Mouse (Mus musculus) embryo, embryonic 10.5 days (tissue): ENCODE measurements around the gene Fbxl8.
"Not testable (repeated sequence)": the region's sequence is repeated elsewhere in the genome, so short reads cannot be mapped to it uniquely, and the experiment has no call there.

Experiments
- DNase-seq: peaks from one replicate; pipeline ENCODE4 v3.0.0-alpha.2; 2015; ENCODE audit warnings: low spot score

The Fbxl8 gene

GRCm38 (mm10) chr8:105264024-105264982 is at the start of gene Fbxl8, which contains the start of gene Tradd:
Fbxl8 (plus strand) TSS chr8:105264648.
Tradd (minus strand) TSS chr8:105264609.
- DNase-seq, result peak; percentile 78

DNA sequence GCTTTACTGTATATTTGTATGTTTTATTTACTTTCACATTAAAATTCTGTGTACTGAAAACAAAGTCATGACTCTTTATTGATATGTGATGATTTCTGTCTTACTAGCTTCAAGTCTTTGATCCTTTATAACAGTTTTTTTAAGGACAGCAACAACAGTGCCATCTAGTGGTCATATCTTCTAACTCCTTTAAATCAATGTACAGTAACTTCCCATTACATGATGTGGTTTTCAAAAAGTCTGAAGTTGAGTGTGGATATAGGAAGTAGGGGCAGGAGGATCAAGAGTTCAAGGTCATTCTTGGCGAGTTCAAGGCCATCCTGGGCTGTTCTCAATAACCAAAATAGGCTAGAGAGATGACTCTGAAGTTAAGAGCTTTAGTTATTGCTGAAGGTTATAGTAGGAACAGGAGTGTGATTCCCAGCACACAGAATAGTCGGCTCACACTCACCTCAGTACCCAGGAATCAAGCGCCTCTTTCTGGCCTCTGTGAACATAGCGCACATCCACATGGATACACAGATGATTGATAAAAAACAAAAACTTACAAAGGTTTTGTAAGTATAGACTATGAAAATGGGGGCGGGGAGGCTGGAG is 46.4 kb upstream of the Fbxl8 start:
- peak; percentile 86 for DNase-seq

GRCm38 (mm10) chr8:105223850-105224249 is 40.6 kb upstream of the Fbxl8 start:
- DNase-seq, result no peak

DNA sequence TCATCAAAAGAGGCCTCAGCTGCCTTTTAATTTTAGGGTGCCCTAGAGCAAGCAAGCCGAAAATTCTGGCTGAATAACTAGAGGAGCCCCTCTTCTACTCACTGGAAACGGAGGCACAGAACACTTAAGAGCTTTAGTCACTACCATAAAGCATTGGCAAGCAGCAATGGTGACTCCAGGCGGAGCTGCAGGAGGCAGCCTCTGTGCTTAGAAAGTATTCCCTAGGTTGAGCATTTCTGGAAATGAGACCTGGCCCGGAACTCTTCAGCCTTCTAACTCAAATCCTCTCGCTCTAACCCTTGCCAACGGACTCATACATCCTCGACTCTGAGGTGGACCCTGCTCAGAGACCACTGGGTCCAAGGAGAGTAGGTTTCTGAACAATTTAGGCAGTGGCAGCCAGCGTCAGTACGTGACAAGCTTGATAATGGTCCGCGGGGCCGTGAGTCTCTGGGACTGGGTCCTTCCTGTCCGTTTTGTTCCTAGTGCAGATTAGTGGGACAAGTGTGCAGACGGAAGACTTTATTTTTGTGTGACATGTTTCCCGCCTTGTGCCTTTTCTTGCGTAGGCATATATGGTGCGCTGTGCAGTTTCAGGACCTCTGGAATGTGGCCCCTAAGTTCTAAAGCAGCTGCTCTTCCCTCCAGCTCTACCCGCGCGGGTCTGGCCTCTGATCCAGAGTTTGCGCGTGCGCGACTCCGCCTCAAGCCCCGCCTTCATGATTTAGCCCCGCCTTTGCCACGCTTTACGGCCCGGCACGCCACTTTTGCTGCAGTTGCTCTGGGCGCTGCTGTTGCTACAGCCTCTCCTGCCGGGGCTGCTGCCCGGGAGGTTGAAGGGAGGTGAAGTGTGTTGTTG is 39.8 kb upstream of the Fbxl8 start, which contains the start of gene D230025D16Rik:
Gene D230025D16Rik, plus strand, starts transcription at position 733 of the 859 bp plus-strand sequence.
- DNase-seq, result peak; percentile 97

DNA sequence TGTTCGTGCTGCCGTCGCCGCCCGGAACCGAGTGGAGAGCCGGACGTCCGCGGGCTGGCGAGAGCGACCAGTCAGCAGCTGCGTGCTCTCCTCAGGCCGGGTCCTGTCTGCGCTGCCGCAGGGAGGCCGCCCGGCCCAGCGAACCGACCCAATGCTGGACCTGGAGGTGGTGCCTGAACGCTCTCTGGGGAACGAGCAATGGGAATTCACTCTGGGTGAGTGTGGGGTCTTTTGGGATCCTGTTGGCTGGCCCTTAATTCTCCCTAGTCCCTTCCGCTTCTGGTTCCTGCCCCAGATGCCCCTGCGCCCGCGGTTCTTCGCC is 39.2 kb upstream of the Fbxl8 start:
- no peak for DNase-seq

GRCm38 (mm10) chr8:105225917-105226316 is 38.5 kb upstream of the Fbxl8 start:
- DNase-seq, result no peak

GRCm38 (mm10) chr8:105231503-105232320 is 32.7 kb upstream of the Fbxl8 start:
- no peak for DNase-seq

- DNase-seq, result not testable (repeated sequence)
These were observed 32.1 kb upstream of the Fbxl8 start for GRCm38 (mm10) chr8:105232321-105232693.

- no peak for DNase-seq
These were observed 31.1 kb upstream of the Fbxl8 start for GRCm38 (mm10) chr8:105233126-105233935.

DNA sequence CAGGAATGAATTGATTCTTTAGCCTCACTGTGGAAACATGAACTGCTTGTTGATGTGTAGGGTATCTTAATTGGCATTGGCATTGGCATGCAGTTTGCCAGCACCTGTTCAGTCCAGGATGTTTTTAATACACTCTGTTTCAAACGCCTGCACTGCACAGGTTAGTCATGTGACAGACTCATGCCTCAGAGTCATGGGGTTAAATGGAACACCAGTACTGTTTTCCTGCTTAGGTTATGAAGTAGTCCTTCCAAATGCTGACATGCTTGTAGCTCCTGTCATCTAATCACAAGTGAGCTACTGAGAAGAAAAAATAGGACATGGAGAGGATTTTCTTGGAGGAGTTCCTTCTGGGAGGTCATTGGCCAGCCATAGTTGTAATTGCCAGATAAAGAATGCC is 29.2 kb upstream of the Fbxl8 start:
- DNase-seq, result no peak

DNA sequence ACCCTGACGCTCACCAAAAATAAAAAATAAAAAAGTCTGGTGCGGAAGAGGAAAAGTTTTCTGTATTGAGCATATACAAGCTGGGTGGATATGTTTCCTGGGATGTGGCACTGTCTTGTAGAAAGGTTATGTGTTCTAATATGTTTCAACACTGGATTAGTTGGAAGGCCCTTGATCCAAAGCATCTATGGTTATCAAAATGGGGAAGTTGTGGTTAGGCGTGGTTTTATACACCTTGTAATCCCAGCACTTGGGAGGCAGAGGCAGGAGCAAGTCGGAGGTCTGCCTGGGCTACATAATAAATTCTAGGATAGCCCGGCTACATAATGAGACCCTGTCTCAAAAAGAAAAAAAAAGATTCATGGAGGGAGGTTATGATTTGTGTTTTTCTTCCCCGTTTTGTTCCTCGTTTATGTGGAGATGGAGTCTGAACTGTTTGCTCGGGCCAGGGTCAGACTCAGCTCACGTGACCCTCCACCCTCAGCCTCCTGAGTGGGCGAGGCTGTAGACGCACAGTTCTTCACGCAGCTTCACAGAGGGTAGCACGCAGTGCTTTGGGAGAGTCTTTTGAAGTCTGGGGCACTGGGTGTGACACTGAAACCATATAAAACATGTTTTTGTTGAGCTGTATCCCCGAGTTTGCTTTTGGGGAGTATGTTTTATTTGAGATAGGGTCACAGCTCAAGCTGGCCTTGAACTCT is 26.9 kb upstream of the Fbxl8 start:
- DNase-seq, result no peak

DNA sequence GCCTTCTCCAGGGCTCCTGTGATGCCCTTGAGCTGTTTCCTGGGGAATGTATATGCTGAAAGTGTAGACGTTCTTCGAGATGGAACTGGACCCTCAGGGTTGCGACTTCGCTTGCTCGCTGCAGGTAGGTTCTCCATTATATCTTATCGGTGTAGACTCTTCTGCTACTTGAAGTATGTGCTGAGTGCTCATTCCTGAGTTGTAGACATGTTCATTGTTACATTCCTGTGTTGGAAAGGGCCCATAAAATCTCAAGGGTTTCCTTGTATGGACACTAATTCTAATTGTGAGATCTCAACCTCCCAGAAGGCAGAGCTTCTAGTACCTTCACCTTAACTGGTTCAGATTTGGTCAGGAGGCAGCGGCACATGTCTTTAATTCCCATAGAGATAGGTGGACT is 23.4 kb upstream of the Fbxl8 start:
- no peak for DNase-seq

- DNase-seq, result no peak
These were observed 12.5 kb upstream of the Fbxl8 start for GRCm38 (mm10) chr8:105251954-105252353.

DNA sequence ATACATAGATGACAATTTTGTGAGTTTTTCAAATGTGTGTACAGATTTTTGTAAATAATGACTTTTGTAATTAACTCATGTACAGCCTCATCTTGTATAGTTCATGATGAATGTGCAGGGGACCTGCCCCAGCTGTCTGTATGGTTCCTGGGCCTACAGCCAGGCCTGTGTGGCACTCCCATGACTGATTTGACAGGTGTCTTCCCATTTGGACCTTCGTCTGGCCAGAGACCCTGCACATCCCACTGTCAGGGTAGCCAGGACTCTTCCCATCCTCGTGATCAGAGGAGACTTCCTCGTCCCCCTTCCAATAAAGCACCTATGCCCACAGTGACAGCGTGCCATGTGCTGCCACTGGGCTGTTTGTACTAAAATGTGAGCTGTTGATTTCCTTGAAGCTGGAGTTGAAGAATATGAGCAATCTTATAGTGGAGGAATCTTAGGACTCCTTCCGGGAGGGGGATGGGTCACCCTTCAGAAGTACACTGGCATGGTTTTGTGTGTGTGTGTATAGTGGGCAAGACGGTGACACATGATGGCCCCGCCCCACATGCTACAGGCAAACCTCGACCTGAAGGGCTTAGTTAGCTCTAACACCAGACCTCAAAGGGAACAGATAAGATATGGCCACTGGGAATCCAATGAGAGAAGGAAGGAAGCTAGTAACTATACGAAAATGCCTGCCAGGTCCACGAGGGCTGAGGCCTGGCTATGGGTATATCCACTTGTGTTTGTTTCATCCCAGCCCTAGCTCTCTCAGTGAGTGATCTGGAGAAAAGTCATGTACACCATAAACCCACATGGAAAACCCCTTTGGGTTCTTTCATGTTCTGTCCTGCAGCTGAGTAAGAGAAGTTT is 11.5 kb upstream of the Fbxl8 start:
- no peak for DNase-seq

DNA sequence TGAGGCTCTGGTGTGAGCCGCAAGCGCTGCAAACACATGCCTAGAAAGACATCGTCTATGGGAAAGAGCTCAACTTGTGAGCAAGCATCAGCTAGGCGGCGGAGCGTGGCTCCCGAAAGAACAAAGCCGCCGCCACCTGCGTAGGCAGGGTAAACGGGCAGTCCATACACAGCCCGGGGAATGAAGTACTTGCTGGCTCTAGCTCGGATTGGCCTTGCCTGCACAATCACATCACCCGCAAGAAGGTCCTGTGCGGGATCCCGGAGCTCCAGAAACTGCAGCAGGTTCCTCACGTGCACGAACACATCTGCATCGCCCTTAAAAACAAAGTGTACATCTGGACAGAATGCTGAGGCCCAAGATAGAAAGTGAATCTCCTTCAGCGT is 10.7 kb upstream of the Fbxl8 start:
- no peak for DNase-seq

DNA sequence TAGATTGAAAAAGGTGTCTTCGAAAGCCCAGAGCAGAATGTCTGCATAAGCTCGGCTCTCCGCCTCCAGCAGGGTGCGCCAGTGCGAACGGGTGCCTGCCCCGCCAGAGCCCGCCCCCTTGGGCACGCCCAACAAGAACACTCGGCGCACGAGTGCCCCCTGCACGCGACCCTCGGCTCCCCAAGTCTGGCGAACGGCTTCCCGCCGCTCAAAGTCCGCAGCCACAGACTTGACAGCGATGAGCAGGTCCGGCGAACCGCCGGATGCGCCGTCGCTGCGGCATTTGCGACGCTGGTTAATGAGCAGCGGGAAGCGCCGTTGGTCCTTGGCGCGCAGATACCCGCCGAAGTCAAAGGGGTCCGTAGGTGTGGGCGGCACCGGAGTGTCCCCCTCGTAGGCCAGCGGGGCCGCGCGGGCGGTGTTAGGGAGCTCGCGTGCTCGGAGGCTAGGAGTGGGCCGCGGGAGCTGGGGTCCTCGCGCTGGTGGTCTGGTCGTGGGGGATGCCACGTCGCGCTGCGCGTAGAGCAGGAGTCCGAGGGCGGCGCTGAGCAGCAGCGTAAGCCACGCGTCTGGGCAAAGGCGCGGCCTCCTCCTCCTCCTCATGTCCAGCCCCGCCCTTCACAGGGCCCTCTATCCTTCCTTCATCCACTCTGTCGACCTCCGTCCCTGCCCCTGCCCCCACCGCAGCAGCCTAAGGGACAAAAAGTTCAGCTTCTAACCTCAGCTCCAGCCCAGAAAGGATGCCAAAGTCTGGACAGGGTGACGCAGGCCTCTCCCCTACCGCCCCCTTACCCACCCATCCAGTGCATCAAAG is 10.1 kb upstream of the Fbxl8 start:
- DNase-seq, result peak; percentile 94

- DNase-seq, result peak; percentile 59
These were observed 9.5 kb upstream of the Fbxl8 start, which contains the start of gene B3gnt9 for GRCm38 (mm10) chr8:105254966-105255350. B3gnt9 (minus strand) TSS chr8:105255153.
